Mouse (Mus musculus): Measurements from ENCODE around the gene Gpr39. TPM values are rescaled to one million over a fixed set of nuclear protein-coding genes. Genes with fewer than 3 reads are reported as not detected.

The Gpr39 gene
- polyA plus RNA-seq, 1 experiment from 2014 or later = not detected

DNA sequence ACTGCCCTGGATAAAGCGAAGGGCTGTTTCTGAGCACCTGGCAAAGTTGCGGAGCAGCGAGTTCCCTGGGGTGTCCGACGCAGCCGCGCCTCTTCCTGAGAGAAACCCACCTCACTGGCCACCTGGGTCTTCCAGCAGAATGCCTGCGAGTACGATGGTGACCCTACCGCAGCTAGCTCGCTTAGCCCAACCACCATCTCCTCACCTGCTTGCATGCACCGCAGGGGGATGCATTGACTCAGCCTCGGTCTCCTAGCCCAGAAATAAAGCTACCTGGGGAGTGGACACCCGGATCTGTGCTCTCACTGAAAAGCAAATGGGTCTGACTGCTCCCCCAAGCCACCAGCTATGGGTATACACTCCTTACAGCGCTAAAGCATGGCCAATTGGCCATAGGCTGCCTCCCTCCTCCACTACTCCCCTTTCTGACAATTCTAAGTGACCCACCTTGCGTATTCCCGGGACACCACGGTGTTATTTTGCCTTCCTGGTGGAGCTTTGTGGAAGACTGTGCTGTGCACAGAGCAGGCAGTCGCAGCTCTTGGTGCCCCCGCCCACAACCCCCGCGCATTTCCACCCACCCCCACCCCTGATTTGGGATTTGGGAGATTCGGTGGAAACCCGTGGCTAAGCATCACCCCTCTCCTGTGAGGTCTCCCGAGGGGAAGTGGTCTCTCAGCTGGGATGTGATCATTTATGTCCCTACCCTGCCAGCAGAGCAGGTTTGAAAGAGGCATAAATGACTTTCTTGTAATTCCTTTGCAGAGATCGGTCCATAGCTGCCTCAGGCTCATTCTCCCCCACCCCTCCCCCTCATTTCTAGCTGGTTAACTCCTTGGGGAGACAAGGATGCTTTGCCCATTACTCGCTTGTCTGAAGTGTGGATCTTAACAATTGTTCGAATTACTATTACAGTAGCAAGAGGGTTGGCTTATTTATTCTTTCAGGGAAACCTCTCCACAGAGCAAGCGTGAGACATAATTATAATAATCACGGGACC lies 236.1 kb downstream of the Gpr39 start, which contains the start of gene Lypd1:
Lypd1 (minus strand) TSS at position 501 of the 1,000 bp plus-strand sequence.
- Histone ChIP-seq H3K79me2 (ENCODE audit: inconsistent target) (no peaks in the 10 kb centered on the region), H3K4me3 (ENCODE audit: inconsistent target) (no peak within 1 kb of the TSS), H3K27ac (no peak within 1 kb of the TSS), H3K36me3 (ENCODE audit: inconsistent target) (no peaks in the 10 kb centered on the region)
- 12% methylated on average over 26 of the region's 30 CpGs for WGBS (ENCODE audit: missing documents)

DNA sequence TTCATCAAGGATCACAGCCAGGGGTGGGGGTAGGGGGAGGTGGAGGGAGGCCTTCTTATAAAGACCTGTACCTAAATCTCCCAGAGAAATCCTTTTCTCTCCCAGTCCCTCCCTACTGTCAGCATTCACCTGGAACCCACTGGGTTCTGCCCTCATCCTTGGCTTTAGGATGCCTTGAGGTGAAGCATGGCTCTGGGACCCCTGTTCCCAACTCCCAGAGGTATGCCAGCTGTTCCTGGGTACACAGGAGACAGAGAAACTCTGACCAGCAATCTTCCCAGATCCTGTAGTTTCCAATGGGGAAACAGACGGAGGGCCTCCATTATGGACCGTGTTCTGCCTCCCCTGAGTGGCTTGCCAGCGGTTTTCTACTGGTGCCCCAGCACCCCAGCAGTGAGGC lies 243.9 kb downstream of the Gpr39 start:
- no peaks in the 10 kb centered on the region for H3K79me2 ChIP-seq (ENCODE audit: inconsistent target)
- no peaks in the 10 kb centered on the region for H3K36me3 ChIP-seq (ENCODE audit: inconsistent target)
- no peak overlapping the region for H3K4me3 ChIP-seq (ENCODE audit: inconsistent target)
- 96% methylated on average over 3 of the region's 3 CpGs for WGBS (ENCODE audit: missing documents)
- no peak overlapping the region for H3K27ac ChIP-seq

GRCm38 (mm10) chr1:125923062-125923461 lies 246.3 kb downstream of the Gpr39 start:
- Histone ChIP-seq H3K79me2 (ENCODE audit: inconsistent target) (no peaks in the 10 kb centered on the region), H3K4me3 (ENCODE audit: inconsistent target) (no peak overlapping the region), H3K27ac (no peak overlapping the region), H3K36me3 (ENCODE audit: inconsistent target) (no peaks in the 10 kb centered on the region)
- WGBS (ENCODE audit: missing documents) = 78% methylated on average over 2 of the region's 2 CpGs

Other genes with a start within 250 kb of the Gpr39 start
- gene Actr3, start 241.3 kb upstream of the Gpr39 start, polyA plus RNA-seq (2018) = 655 to 1,117 TPM (median 796 TPM) in 3 replicates
- gene Slc35f5, start 116.4 kb upstream of the Gpr39 start, polyA plus RNA-seq (2018) = 35.2 to 45.2 TPM (median 38.8 TPM) in 3 replicates
- not detected in 3 replicates for gene Lypd1, start 236.1 kb downstream of the Gpr39 start, polyA plus RNA-seq (2018)

All from macrophage (primary cell).